Mouse (Mus musculus) neural tube, embryonic 11.5 days (tissue): Measurements from ENCODE around the gene Ppp1r15a. TPM values are rescaled to one million over a fixed set of nuclear protein-coding genes. Genes with fewer than 3 reads are reported as not detected.
"Not testable (repeated sequence)": the region's sequence is repeated elsewhere in the genome, so short reads cannot be mapped to it uniquely, and the experiment has no call there.

Experiments used
- ATAC-seq: fragments of 200-750 bp; cut with Nextera tagmentation; 2 replicates; pipeline ENCODE4 v1.8.0; 2017; ENCODE audit warnings: moderate number of reproducible peaks, mild to moderate bottlenecking, moderate TSS enrichment, moderate library complexity; ENCODE audit not compliant: insufficient read depth, low FRiP score, low TSS enrichment
- DNase-seq: peaks from one replicate; pipeline ENCODE4 v3.0.0-alpha.2; 2015; ENCODE audit warnings: low spot score
- H3K27ac ChIP-seq: fragments of 300-500 bp; sonication (generic); 2 replicates; pipeline ENCODE4 v1.5.1; 2014; ENCODE audit warnings: low read depth, mild to moderate bottlenecking, low read length
- H3K27me3 ChIP-seq: fragments of 300-500 bp; sonication (generic); 2 replicates; pipeline ENCODE4 v1.6.1; 2014; ENCODE audit warnings: mild to moderate bottlenecking, low read length, mixed read lengths; ENCODE audit not compliant: control insufficient read depth, insufficient read depth
- H3K36me3 ChIP-seq: fragments of 300-500 bp; sonication (generic); 2 replicates; pipeline ENCODE4 v1.6.1; 2014; ENCODE audit warnings: mild to moderate bottlenecking, low read length, moderate library complexity, mixed read lengths; ENCODE audit not compliant: control insufficient read depth, insufficient read depth
- H3K4me1 ChIP-seq: fragments of 300-500 bp; sonication (generic); 2 replicates; pipeline ENCODE4 v1.6.1; 2014; ENCODE audit warnings: low read length, mixed read lengths; ENCODE audit not compliant: control insufficient read depth, insufficient read depth
- H3K4me2 ChIP-seq: fragments of 300-500 bp; sonication (generic); 2 replicates; pipeline ENCODE4 v1.6.1; 2014; ENCODE audit warnings: low read depth, mild to moderate bottlenecking, moderate library complexity
- H3K4me3 ChIP-seq: fragments of 300-500 bp; sonication (generic); 2 replicates; pipeline ENCODE4 v1.5.1; 2014; ENCODE audit warnings: low read depth, low read length
- H3K9ac ChIP-seq: fragments of 300-500 bp; sonication (generic); 2 replicates; pipeline ENCODE4 v1.6.1; 2014; ENCODE audit warnings: mild to moderate bottlenecking, low read length
- H3K9me3 ChIP-seq: fragments of 300-500 bp; sonication (generic); 2 replicates; pipeline ENCODE4 v1.6.1; 2016; ENCODE audit warnings: low read length; ENCODE audit not compliant: control insufficient read depth
- WGBS: fragments of 180-500 bp; shearing (Covaris S2); extraction: QIAGEN DNeasy Blood & Tissue Kit; methylation state at CpG from one replicate; pipeline ENCODE4 v1.1.7; 2014; 5-methylcytosine and 5-hydroxymethylcytosine counted together
- polyA plus RNA-seq: library from polyadenylated mRNA; unstranded; fragments of >200 nt; fragmentation: Nextera tagmentation; extraction: Ambion mirVana; gene quantifications from 2 replicates; pipeline ENCODE4 v1.2.1, GENCODE M21; 2014

The Ppp1r15a gene
- polyA plus RNA-seq, 1 experiment from 2014 or later = 17.7 TPM

GRCm38 (mm10) chr7:45538163-45539041, 12.3 kb upstream of the Ppp1r15a start:
- H3K9me3 ChIP-seq = no peaks in the 10 kb centered on the region
- H3K4me2 ChIP-seq = peak overlapping the region; percentile 71
- H3K9ac ChIP-seq = peak overlapping the region; percentile 49
- no peaks in the 10 kb centered on the region for H3K4me1 ChIP-seq
- peak overlapping the region; percentile 39 for H3K4me3 ChIP-seq
- H3K36me3 ChIP-seq = no peaks in the 10 kb centered on the region
- H3K27ac ChIP-seq = no peak overlapping the region
- DNase-seq = peak; percentile 66
- H3K27me3 ChIP-seq = no peaks in the 10 kb centered on the region
- 3% methylated on average over 28 of the region's 29 CpGs for WGBS
- ATAC-seq = peak; percentile 77

- WGBS = 76% methylated on average over 10 of the region's 10 CpGs
- H3K9me3 ChIP-seq = no peaks in the 10 kb centered on the region
- no peaks in the 10 kb centered on the region for H3K27me3 ChIP-seq
- DNase-seq (no peak), ATAC-seq (no peak)
- H3K9ac ChIP-seq = no peak overlapping the region
- H3K27ac ChIP-seq = no peak overlapping the region
- peak overlapping the region; percentile 71 for H3K4me2 ChIP-seq
- no peaks in the 10 kb centered on the region for H3K4me1 ChIP-seq
- H3K4me3 ChIP-seq = peak overlapping the region; percentile 39
- H3K36me3 ChIP-seq = no peaks in the 10 kb centered on the region
Observed at GRCm38 (mm10) chr7:45537602-45538001, 11.5 kb upstream of the Ppp1r15a start.

GRCm38 (mm10) chr7:45535676-45536075, 9.6 kb upstream of the Ppp1r15a start:
- ATAC-seq = no peak
- Histone ChIP-seq H3K4me2 (no peak overlapping the region), H3K27ac (no peak overlapping the region), H3K27me3 (no peaks in the 10 kb centered on the region), H3K4me3 (no peak overlapping the region), H3K9me3 (no peaks in the 10 kb centered on the region), H3K4me1 (no peaks in the 10 kb centered on the region), H3K36me3 (no peaks in the 10 kb centered on the region), H3K9ac (no peak overlapping the region)
- WGBS = 77% methylated on average over 1 of the region's 1 CpGs
- no peak for DNase-seq

GRCm38 (mm10) chr7:45530643-45531042, 4.6 kb upstream of the Ppp1r15a start:
- no peaks in the 10 kb centered on the region for H3K4me1 ChIP-seq
- H3K4me2 ChIP-seq = no peak overlapping the region
- no peaks in the 10 kb centered on the region for H3K27me3 ChIP-seq
- WGBS = 80% methylated on average over 2 of the region's 2 CpGs
- no peaks in the 10 kb centered on the region for H3K36me3 ChIP-seq
- DNase-seq (no peak), ATAC-seq (no peak)
- no peak overlapping the region for H3K9ac ChIP-seq
- no peak overlapping the region for H3K27ac ChIP-seq
- H3K9me3 ChIP-seq = no peaks in the 10 kb centered on the region
- H3K4me3 ChIP-seq = no peak overlapping the region

- WGBS = 36% methylated on average over 6 of the region's 6 CpGs
- H3K9ac ChIP-seq = no peak overlapping the region
Observed at GRCm38 (mm10) chr7:45529461-45529860, 3.4 kb upstream of the Ppp1r15a start.

GRCm38 (mm10) chr7:45527169-45527568, 1.1 kb upstream of the Ppp1r15a start:
- not testable (repeated sequence) for H3K9ac ChIP-seq, H3K4me2 ChIP-seq, ATAC-seq, H3K9me3 ChIP-seq, H3K4me3 ChIP-seq, DNase-seq, H3K27me3 ChIP-seq, H3K27ac ChIP-seq, H3K36me3 ChIP-seq, H3K4me1 ChIP-seq
- 87% methylated on average over 6 of the region's 6 CpGs for WGBS

More at GRCm38 (mm10) chr7:45529461-45529860, 3.4 kb upstream of the Ppp1r15a start:
- no peaks in the 10 kb centered on the region; the same call in 1 of the 2 replicates for H3K36me3 ChIP-seq
- H3K4me1 ChIP-seq = peaks cover 7% of the 10 kb centered on the region
- DNase-seq (no peak), ATAC-seq (no peak)
- H3K9me3 ChIP-seq = no peaks in the 10 kb centered on the region
- H3K4me3 ChIP-seq = no peak overlapping the region
- H3K27me3 ChIP-seq = no peaks in the 10 kb centered on the region
- no peak overlapping the region for H3K27ac ChIP-seq
- H3K4me2 ChIP-seq = no peak overlapping the region

GRCm38 (mm10) chr7:45526474-45527120, 529 bp upstream of the Ppp1r15a start:
- H3K27me3 ChIP-seq = no peaks in the 10 kb centered on the region
- peak overlapping the region; percentile 65 for H3K4me2 ChIP-seq
- no peaks in the 10 kb centered on the region for H3K9me3 ChIP-seq
- no peak for DNase-seq
- peak overlapping the region; percentile 83 for H3K9ac ChIP-seq
- H3K4me1 ChIP-seq = peaks cover 7% of the 10 kb centered on the region
- peaks cover 2% of the 10 kb centered on the region for H3K36me3 ChIP-seq
- peak overlapping the region; percentile 63 for H3K4me3 ChIP-seq
- no peak for ATAC-seq
- H3K27ac ChIP-seq = peak overlapping the region; percentile 60; the same call in 1 of the 2 replicates
- 25% methylated on average over 7 of the region's 7 CpGs for WGBS

- Histone ChIP-seq H3K27ac (peak overlapping the region; percentile 60), H3K36me3 (peaks cover 2% of the 10 kb centered on the region), H3K9ac (peak overlapping the region; percentile 83), H3K4me3 (peak overlapping the region; percentile 63), H3K27me3 (no peaks in the 10 kb centered on the region), H3K9me3 (no peaks in the 10 kb centered on the region), H3K4me2 (peak overlapping the region; percentile 65), H3K4me1 (peaks cover 7% of the 10 kb centered on the region)
- ATAC-seq (no peak), DNase-seq (no peak)
- WGBS = 39% methylated on average over 12 of the region's 12 CpGs
Observed at GRCm38 (mm10) chr7:45524841-45525621, 1.0 kb downstream of the Ppp1r15a start.
